Mouse (Mus musculus) lung, embryonic 15.5 days (tissue): ENCODE results near the gene Fmnl1. TPM values are rescaled to one million over a fixed set of nuclear protein-coding genes. Genes with fewer than 3 reads are reported as not detected.
A peak's percentile ranks its signal among the peaks of the same experiment; 100 is the strongest.

Source experiments
- ATAC-seq: fragments of 200-750 bp; cut with Nextera tagmentation; 2 replicates; pipeline ENCODE4 v1.8.0; 2017; ENCODE audit warnings: moderate number of reproducible peaks, borderline replicate concordance; ENCODE audit not compliant: low FRiP score, low TSS enrichment; ENCODE audit errors: extremely low read depth
- H3K27ac ChIP-seq: fragments of 300-500 bp; sonication (generic); 2 replicates; pipeline ENCODE4 v1.5.1; 2015; ENCODE audit warnings: moderate library complexity, mild to moderate bottlenecking, inconsistent platforms
- H3K27me3 ChIP-seq: fragments of 300-500 bp; sonication (generic); 2 replicates; pipeline ENCODE4 v1.6.1; 2015; ENCODE audit warnings: inconsistent platforms
- H3K36me3 ChIP-seq: fragments of 300-500 bp; sonication (generic); 2 replicates; pipeline ENCODE4 v1.6.1; 2015; ENCODE audit warnings: inconsistent platforms
- H3K4me1 ChIP-seq: fragments of 300-500 bp; sonication (generic); 2 replicates; pipeline ENCODE4 v1.6.1; 2015; ENCODE audit warnings: inconsistent platforms
- H3K4me2 ChIP-seq: fragments of 300-500 bp; sonication (generic); 2 replicates; pipeline ENCODE4 v1.6.1; 2015; ENCODE audit warnings: inconsistent platforms, mild to moderate bottlenecking, moderate library complexity
- H3K4me3 ChIP-seq: fragments of 300-500 bp; sonication (generic); 2 replicates; pipeline ENCODE4 v1.5.1; 2015; ENCODE audit warnings: mild to moderate bottlenecking, inconsistent platforms
- H3K9ac ChIP-seq: fragments of 300-500 bp; sonication (generic); 2 replicates; pipeline ENCODE4 v1.6.1; 2015; ENCODE audit warnings: inconsistent platforms
- H3K9me3 ChIP-seq: fragments of 300-500 bp; sonication (generic); 2 replicates; pipeline ENCODE4 v1.6.1; 2016; ENCODE audit warnings: inconsistent platforms
- WGBS: fragments of 180-500 bp; shearing (Covaris S2); methylation state at CpG from one replicate; pipeline ENCODE4 v1.1.7; 2015; 5-methylcytosine and 5-hydroxymethylcytosine counted together
- polyA plus RNA-seq: library from polyadenylated mRNA; unstranded; fragments of >200 nt; fragmentation: Nextera tagmentation; extraction: Ambion mirVana; gene quantifications from 2 replicates; pipeline ENCODE4 v1.2.1, GENCODE M21; 2015

Gene Fmnl1
- polyA plus RNA-seq, 1 experiment from 2014 or later, result 3.7 TPM

GRCm38 (mm10) chr11:103141944-103142255 lies 29.0 kb upstream of the Fmnl1 start:
- H3K27me3 ChIP-seq, result no peaks in the 10 kb centered on the region
- no peak overlapping the region for H3K4me3 ChIP-seq
- no peak overlapping the region; the same call in 1 of the 2 replicates for H3K9ac ChIP-seq
- H3K4me1 ChIP-seq, result peaks cover 40% of the 10 kb centered on the region
- WGBS, result 27% methylated on average over 1 of the region's 1 CpGs
- H3K27ac ChIP-seq, result peak overlapping the region; percentile 88
- no peaks in the 10 kb centered on the region for H3K9me3 ChIP-seq
- H3K4me2 ChIP-seq, result peak overlapping the region; percentile 45; the same call in 1 of the 2 replicates
- peak; percentile 36; the same call in 1 of the 2 replicates for ATAC-seq
- H3K36me3 ChIP-seq, result 0 out of 2 replicates have a peak, but pooled peaks cover 3% of the 10 kb centered on the region

DNA sequence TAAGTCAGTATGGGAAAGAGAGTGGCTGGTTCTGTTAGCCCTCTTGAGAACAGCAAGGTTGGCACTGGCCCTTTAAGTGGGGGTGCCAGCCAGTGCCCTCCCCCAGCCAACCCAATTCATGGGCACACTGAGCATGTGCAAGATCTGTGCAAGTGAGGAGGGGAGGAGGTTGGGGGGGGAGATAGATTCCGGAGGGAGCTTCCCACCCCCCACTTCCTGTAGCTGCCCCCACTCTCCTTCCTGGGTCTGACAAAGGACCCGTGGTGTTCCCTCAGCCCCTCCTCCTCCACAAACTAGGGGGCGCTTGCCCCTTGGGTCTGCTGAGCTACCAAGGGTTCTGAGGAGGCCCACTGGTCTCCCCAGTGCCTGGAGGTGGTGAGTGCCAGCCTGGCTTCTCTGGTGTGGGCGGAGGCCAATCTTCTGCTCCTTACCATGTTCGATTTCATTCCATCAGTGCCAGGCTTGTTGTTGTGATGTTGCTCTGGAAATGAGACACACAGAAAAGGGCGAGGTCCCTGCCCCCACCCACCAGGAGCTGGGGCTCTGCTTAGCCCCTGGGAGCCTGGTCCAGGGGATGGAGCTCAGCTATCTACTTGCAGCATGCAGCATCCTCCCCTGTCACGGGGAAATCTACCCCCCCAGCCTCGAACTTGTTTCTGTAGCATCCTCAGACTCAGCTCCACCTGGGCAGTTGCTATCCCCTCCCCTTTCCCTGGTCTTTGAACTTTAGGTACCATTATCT lies 28.3 kb upstream of the Fmnl1 start:
- peak overlapping the region; percentile 88 for H3K27ac ChIP-seq
- 24% methylated on average over 8 of the region's 8 CpGs for WGBS
- 0 out of 2 replicates have a peak, but pooled peaks cover 3% of the 10 kb centered on the region for H3K36me3 ChIP-seq
- H3K4me2 ChIP-seq, result peak overlapping the region; percentile 45
- no peaks in the 10 kb centered on the region for H3K9me3 ChIP-seq
- peaks cover 40% of the 10 kb centered on the region for H3K4me1 ChIP-seq
- no peaks in the 10 kb centered on the region for H3K27me3 ChIP-seq
- peak overlapping the region; percentile 24 for H3K4me3 ChIP-seq
- H3K9ac ChIP-seq, result peak overlapping the region; percentile 1; the same call in 1 of the 2 replicates
- ATAC-seq, result peak; percentile 66

DNA sequence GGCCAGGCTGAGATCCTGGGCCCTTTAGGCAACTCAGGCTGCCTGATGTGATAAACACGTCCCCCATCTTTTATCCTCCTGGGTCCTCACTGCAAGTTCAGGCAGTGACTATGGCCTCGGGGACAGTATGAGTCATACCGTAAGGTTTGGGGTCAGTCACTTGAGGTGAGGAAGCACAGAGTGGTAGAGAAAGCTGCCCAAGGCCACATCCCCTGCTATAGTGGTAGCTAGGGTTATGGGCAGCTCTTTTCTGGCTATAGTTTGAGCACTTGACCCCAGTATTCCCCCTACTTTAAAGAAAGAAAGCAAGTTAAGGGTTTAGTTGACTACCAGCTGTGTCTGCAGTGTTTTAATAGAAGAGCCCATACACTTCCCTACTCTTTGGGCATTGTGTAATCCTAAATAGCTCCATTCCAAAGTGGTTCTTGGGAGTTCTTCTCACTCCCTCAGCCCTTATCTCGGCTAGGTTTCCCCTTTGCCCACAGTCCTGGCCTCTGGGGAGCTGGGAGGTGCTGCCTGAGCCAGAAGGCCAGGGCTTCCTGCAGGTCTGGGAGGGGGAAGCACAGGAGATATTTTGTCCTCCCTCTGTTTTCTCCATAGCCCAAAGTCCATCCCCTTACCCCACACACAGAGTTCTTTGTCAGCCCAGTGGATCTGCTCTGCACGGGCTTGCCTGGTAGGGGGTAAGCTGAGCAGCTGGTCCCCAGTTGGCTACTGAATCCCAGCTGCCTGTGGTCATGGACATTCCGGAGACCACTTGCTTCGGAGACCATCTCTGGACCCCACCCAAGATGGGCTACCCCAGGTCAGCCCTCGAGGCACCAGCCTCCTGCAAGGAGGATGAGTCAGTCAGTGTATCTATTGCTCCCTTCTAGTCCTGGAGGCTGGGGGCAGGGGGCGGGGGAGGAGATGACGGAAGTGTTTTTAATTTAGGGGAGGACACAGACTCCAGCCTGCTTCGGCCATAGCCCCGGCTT lies 26.3 kb upstream of the Fmnl1 start:
- Histone ChIP-seq H3K27me3 (no peaks in the 10 kb centered on the region), H3K9ac (no peak overlapping the region), H3K36me3 (no peaks in the 10 kb centered on the region), H3K27ac (no peak overlapping the region), H3K4me3 (no peak overlapping the region), H3K4me1 (peaks cover 40% of the 10 kb centered on the region), H3K9me3 (no peaks in the 10 kb centered on the region), H3K4me2 (no peak overlapping the region)
- WGBS, result 40% methylated on average over 12 of the region's 12 CpGs
- ATAC-seq, result no peak

GRCm38 (mm10) chr11:103146386-103146785 lies 24.5 kb upstream of the Fmnl1 start:
- Histone ChIP-seq H3K36me3 (no peaks in the 10 kb centered on the region), H3K27me3 (no peaks in the 10 kb centered on the region), H3K9me3 (no peaks in the 10 kb centered on the region), H3K9ac (no peak overlapping the region), H3K4me2 (no peak overlapping the region), H3K27ac (no peak overlapping the region), H3K4me3 (no peak overlapping the region), H3K4me1 (peaks cover 27% of the 10 kb centered on the region)
- WGBS, result 84% methylated on average over 4 of the region's 4 CpGs
- no peak for ATAC-seq

- no peaks in the 10 kb centered on the region for H3K36me3 ChIP-seq
Observed at GRCm38 (mm10) chr11:103147766-103148165, 23.1 kb upstream of the Fmnl1 start.

DNA sequence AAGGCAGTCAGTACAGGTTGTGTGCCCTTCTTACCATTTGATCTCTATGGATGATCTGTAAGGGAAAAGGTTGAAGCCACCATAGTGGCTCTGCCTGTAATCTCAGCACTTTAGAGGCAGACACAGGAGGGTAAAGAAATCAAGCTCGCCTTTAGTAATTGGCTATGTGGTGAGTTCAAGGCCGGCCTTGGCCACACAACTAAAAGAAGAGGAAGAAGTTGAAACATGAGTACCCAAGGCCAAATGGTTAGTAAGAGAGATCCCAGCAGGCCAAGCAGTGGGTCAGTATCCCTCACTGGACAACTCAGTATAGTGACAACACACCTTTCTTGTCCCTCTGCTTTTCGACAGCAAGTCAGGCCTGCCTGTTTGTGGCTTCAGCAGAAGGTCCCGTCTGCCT lies 21.1 kb upstream of the Fmnl1 start:
- no peak overlapping the region for H3K4me3 ChIP-seq
- no peaks in the 10 kb centered on the region for H3K36me3 ChIP-seq
- H3K4me2 ChIP-seq, result no peak overlapping the region
- H3K9ac ChIP-seq, result no peak overlapping the region
- no peaks in the 10 kb centered on the region for H3K9me3 ChIP-seq
- H3K27me3 ChIP-seq, result no peaks in the 10 kb centered on the region
- 0 out of 2 replicates have a peak, but pooled peaks cover 5% of the 10 kb centered on the region for H3K4me1 ChIP-seq
- ATAC-seq, result no peak
- no peak overlapping the region for H3K27ac ChIP-seq
- WGBS, result 94% methylated on average over 4 of the region's 4 CpGs

More at GRCm38 (mm10) chr11:103147766-103148165, 23.1 kb upstream of the Fmnl1 start:
- H3K4me3 ChIP-seq, result no peak overlapping the region
- no peak overlapping the region for H3K4me2 ChIP-seq
- no peak for ATAC-seq
- no peak overlapping the region for H3K27ac ChIP-seq
- H3K9ac ChIP-seq, result no peak overlapping the region
- H3K27me3 ChIP-seq, result no peaks in the 10 kb centered on the region
- H3K9me3 ChIP-seq, result no peaks in the 10 kb centered on the region
- H3K4me1 ChIP-seq, result peaks cover 13% of the 10 kb centered on the region
- WGBS, result 70% methylated on average over 4 of the region's 4 CpGs

DNA sequence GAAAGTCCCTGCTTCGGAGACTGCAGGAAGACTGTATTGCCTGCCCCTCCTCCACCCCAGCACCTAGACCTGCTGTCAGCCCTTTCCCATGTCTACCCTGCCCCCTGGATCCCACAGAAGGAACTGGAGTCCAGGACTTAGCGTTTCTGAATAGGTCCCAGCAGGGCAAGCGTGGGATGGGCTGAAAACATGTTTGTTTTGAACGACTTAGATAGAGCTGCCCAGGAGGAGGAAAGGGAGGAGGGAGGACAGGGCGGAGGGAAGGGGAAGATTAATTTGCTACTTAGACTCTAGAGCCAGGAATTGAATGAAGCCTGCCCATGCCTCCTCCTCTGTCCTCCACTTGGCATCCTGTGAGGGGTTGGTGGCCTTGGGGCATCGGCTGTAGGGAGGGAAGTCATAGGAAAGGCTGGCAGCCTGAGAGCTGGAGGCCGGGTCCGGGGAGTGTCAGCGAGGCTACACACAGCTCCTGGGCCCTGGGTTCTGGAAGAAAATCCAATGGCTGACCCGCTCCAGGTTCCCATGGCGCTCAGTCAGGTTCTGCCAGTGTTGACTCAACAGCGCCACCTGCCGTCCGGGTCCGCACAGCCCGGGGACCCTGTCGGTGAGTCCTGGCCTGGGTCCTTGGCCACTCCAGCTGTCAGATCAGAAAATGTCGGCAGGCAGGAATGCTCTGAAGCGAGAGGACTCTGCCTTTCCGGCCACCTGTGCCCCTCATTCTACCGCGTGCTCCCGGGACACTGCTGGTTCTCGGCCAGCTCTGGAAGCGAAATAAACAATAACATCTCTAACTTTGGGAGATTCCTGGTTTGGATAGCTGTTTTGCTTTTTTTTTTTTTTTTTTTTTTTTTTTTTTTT lies 12.1 kb upstream of the Fmnl1 start:
- Histone ChIP-seq H3K27ac (peak overlapping the region; percentile 70), H3K4me3 (peak overlapping the region; percentile 39), H3K9me3 (no peaks in the 10 kb centered on the region), H3K4me2 (peak overlapping the region; percentile 80), H3K36me3 (no peaks in the 10 kb centered on the region), H3K4me1 (peaks cover 9% of the 10 kb centered on the region), H3K9ac (peak overlapping the region; percentile 43), H3K27me3 (no peaks in the 10 kb centered on the region)
- WGBS, result 1% methylated on average over 25 of the region's 25 CpGs
- peak; percentile 94 for ATAC-seq

DNA sequence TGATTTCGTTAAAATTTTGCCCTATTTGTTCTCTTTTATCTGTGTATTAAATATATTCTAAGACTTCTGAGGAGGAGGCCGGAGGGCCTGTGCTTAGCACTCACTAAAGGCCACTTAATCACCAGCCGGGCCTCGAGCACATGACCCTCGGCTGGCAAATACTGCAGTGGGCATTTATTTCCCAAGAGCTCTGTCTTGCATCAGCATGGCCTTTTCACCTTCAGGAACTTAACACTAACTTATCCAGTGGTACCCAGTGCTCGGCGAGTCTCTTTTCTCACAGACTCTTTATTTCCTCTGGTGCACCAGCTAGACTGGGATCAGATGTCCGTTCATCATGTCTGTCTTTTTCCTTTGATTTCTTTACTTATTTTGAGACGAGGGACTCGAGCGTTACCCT lies 10.2 kb upstream of the Fmnl1 start:
- H3K9ac ChIP-seq, result no peak overlapping the region
- ATAC-seq, result no peak
- H3K27me3 ChIP-seq, result no peaks in the 10 kb centered on the region
- no peak overlapping the region for H3K27ac ChIP-seq
- no peak overlapping the region for H3K4me2 ChIP-seq
- no peak overlapping the region for H3K4me3 ChIP-seq
- no peaks in the 10 kb centered on the region for H3K9me3 ChIP-seq
- H3K4me1 ChIP-seq, result peaks cover 9% of the 10 kb centered on the region
- 79% methylated on average over 11 of the region's 11 CpGs for WGBS
- no peaks in the 10 kb centered on the region for H3K36me3 ChIP-seq

GRCm38 (mm10) chr11:103161449-103161848 lies 9.5 kb upstream of the Fmnl1 start:
- no peaks in the 10 kb centered on the region for H3K9me3 ChIP-seq
- peaks cover 9% of the 10 kb centered on the region for H3K4me1 ChIP-seq
- H3K9ac ChIP-seq, result no peak overlapping the region
- no peak overlapping the region for H3K4me3 ChIP-seq
- H3K27me3 ChIP-seq, result no peaks in the 10 kb centered on the region
- no peak overlapping the region for H3K27ac ChIP-seq
- ATAC-seq, result no peak
- H3K36me3 ChIP-seq, result no peaks in the 10 kb centered on the region
- 65% methylated on average over 7 of the region's 7 CpGs for whole genome bisulfite sequencing
- H3K4me2 ChIP-seq, result no peak overlapping the region

DNA sequence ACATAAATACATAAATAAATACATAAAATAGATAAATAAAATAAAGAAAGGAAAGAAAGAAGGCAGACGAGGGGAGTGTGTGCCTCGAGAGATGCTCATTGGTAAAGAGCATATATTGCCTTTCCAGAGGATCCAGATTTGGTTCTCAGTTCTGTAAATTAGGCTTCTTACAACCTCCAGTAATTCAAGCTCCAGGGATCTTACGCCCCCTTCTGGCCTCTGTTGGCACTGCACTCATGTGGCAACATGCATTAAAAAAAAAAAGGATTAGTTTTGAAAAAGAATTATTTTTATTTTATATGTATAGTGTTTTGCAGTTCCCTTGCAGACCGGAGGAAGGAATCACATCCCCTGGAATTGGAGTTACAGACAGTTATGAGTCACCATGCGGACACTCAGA lies 8.8 kb upstream of the Fmnl1 start:
- no peak for ATAC-seq
- Histone ChIP-seq H3K4me1 (peaks cover 9% of the 10 kb centered on the region), H3K36me3 (no peaks in the 10 kb centered on the region), H3K27me3 (no peaks in the 10 kb centered on the region), H3K9ac (no peak overlapping the region), H3K27ac (no peak overlapping the region), H3K9me3 (no peaks in the 10 kb centered on the region), H3K4me2 (no peak overlapping the region), H3K4me3 (no peak overlapping the region)
- 86% methylated on average over 5 of the region's 5 CpGs for WGBS

- 17% methylated on average over 10 of the region's 10 CpGs for WGBS
- Histone ChIP-seq H3K4me1 (no peaks in the 10 kb centered on the region), H3K4me2 (no peak overlapping the region), H3K4me3 (no peak overlapping the region), H3K27ac (no peak overlapping the region), H3K27me3 (peaks cover 6% of the 10 kb centered on the region), H3K9me3 (no peaks in the 10 kb centered on the region), H3K36me3 (no peaks in the 10 kb centered on the region), H3K9ac (no peak overlapping the region)
- no peak for ATAC-seq
Observed at GRCm38 (mm10) chr11:103164391-103164790, 6.5 kb upstream of the Fmnl1 start.
